21 mouse cellular contexts compared by ENCODE assay signal in genomic region chr11:44716928-44717327, GRCm38 (mm10).
DNase-seq lines count a peak whose midpoint lies in the region; ATAC-seq and TF ChIP-seq lines count a peak whose summit lies in the region.
"Had no signal": no experiment of that assay in that cellular context is flagged by ENCODE, and none has a peak within 500 bp of the region (broad histone marks: within the 10 kb centered on the region; RNA-seq: fewer than 3 reads in every experiment).

No protein-coding gene starts in this region.

- no peak for TF ChIP-seq CTCF in heart, adult 2 months (IDR thresholded peaks at IDR 0.05)
- no peak for TF ChIP-seq CTCF in lung, postnatal 0 days (IDR thresholded peaks at IDR 0.05)

- H3K79me2 ChIP-seq in heart, adult 2 months (replicated peaks; ENCODE audit: control insufficient read depth, insufficient read depth, low read length), result no peaks in the 10 kb centered on the region

- no peaks in the 10 kb centered on the region for H3K9me3 ChIP-seq in kidney, embryonic 14.5 days (ENCODE audit: control insufficient read depth, low read length)
- no peaks in the 10 kb centered on the region for H3K9me3 ChIP-seq in lung, postnatal 0 days (ENCODE audit: low read length)
- H3K9me3 ChIP-seq: forebrain, embryonic 13.5 days; G1E; limb, embryonic 15.5 days had no signal

- no peak overlapping the region for H3K4me3 ChIP-seq in heart, adult 2 months
- H3K4me3 ChIP-seq in kidney, embryonic 14.5 days (ENCODE audit: low read length), result no peak overlapping the region
- no peak overlapping the region for H3K4me3 ChIP-seq in lung, postnatal 0 days (ENCODE audit: low read depth, low read length)
- H3K4me3 ChIP-seq: forebrain, embryonic 13.5 days; limb, embryonic 15.5 days had no signal

- no peaks in the 10 kb centered on the region for H3K27me3 ChIP-seq in heart, adult 2 months (ENCODE audit: control insufficient read depth, insufficient read depth, low read length)
- H3K27me3 ChIP-seq in kidney, embryonic 14.5 days (ENCODE audit: control insufficient read depth, insufficient read depth, low read length), result no peaks in the 10 kb centered on the region
- no peaks in the 10 kb centered on the region for H3K27me3 ChIP-seq in lung, postnatal 0 days (replicated peaks; ENCODE audit: insufficient read depth, low read length)
- H3K27me3 ChIP-seq: limb, embryonic 15.5 days had no signal

- 41% methylated on average over 6 of the region's 6 CpGs for WGBS in heart, adult 2 months
- 61% methylated on average over 6 of the region's 6 CpGs for WGBS in kidney, embryonic 14.5 days
- WGBS in lung, postnatal 0 days, result 43% methylated on average over 6 of the region's 6 CpGs

- TF ChIP-seq POLR2A in heart, adult 2 months (IDR thresholded peaks at IDR 0.05; ENCODE audit: insufficient read depth, low read depth, low read length), result no peak

- H3K9ac ChIP-seq in heart, adult 2 months (ENCODE audit: low read depth, low read length), result no peak overlapping the region
- no peak overlapping the region for H3K9ac ChIP-seq in kidney, embryonic 14.5 days (ENCODE audit: low read depth, low read length)
- no peak overlapping the region for H3K9ac ChIP-seq in lung, postnatal 0 days (replicated peaks; ENCODE audit: low read depth)
- H3K9ac ChIP-seq: forebrain, embryonic 13.5 days; limb, embryonic 15.5 days; liver, embryonic 14.5 days had no signal

- no peak for ATAC-seq in kidney, embryonic 14.5 days (ENCODE audit: low FRiP score, low TSS enrichment)
- peak; percentile 55; the same call in 1 of the 2 replicates for ATAC-seq in lung, postnatal 0 days
- ATAC-seq: forebrain, embryonic 13.5 days; hindbrain, postnatal 0 days; intestine, embryonic 16.5 days had no signal

- no peak for DNase-seq in heart, adult 2 months
- DNase-seq in heart, postnatal 4 days, result no peak
- DNase-seq in kidney, adult 8-10 months, result peak; percentile 22 to 46
- DNase-seq in lung, postnatal 0 days (ENCODE audit: low spot score), result peak; percentile 44
- no peak for DNase-seq in lung, postnatal 4 days
- DNase-seq in kidney, postnatal 36 days, result peak; percentile 48 to 69
- no peak for DNase-seq in layer of hippocampus, adult 11-12 months (ENCODE audit: low spot score)
- DNase-seq: adrenal gland, postnatal 14 days; cerebellum, adult 8-10 months; cerebellum, postnatal 36 days; midbrain, embryonic 14.5 days; thymus, adult 2 months; thymus, postnatal 4 days had no signal

- H3K4me2 ChIP-seq in kidney, embryonic 14.5 days (replicated peaks; ENCODE audit: low read depth, low read length), result no peak overlapping the region
- H3K4me2 ChIP-seq in lung, postnatal 0 days (replicated peaks; ENCODE audit: low read depth, low read length), result no peak overlapping the region
- H3K4me2 ChIP-seq: forebrain, embryonic 13.5 days; limb, embryonic 15.5 days had no signal

- intact Hi-C loops in heart, adult 2 months (cut with DNase I), result loop anchor here (2.0 kb wide), 1 partner anchor 24 kb away; no protein-coding TSS in a partner anchor

- peaks cover 14% of the 10 kb centered on the region for H3K36me3 ChIP-seq in heart, adult 2 months (ENCODE audit: control insufficient read depth, insufficient read depth, low read length)
- no peaks in the 10 kb centered on the region for H3K36me3 ChIP-seq in kidney, embryonic 14.5 days (ENCODE audit: control insufficient read depth, insufficient read depth, low read length)
- H3K36me3 ChIP-seq in lung, postnatal 0 days (ENCODE audit: insufficient read depth, low read length), result no peaks in the 10 kb centered on the region
- H3K36me3 ChIP-seq: G1E; limb, embryonic 15.5 days had no signal

- no peak for TF ChIP-seq EP300 in heart, adult 2 months (IDR thresholded peaks at IDR 0.05; ENCODE audit: insufficient read depth, low read depth, low read length)
- peak; percentile 33; the same call in 1 of the 2 replicates for TF ChIP-seq EP300 in lung, postnatal 0 days (IDR thresholded peaks at IDR 0.05)

- H3K27ac ChIP-seq in heart, adult 2 months, result peak overlapping the region; percentile 70
- H3K27ac ChIP-seq in kidney, embryonic 14.5 days (ENCODE audit: low read depth, low read length), result no peak overlapping the region
- no peak overlapping the region for H3K27ac ChIP-seq in lung, postnatal 0 days (ENCODE audit: low read length)
- H3K27ac ChIP-seq: forebrain, embryonic 13.5 days; hindbrain, postnatal 0 days; limb, embryonic 15.5 days; liver, embryonic 14.5 days; stomach, postnatal 0 days had no signal

- H3K4me1 ChIP-seq in heart, adult 2 months (ENCODE audit: control insufficient read depth, insufficient read depth, low read length), result peaks cover 11% of the 10 kb centered on the region
- H3K4me1 ChIP-seq in kidney, embryonic 14.5 days (ENCODE audit: control insufficient read depth, insufficient read depth, low read length), result no peaks in the 10 kb centered on the region; the same call in 1 of the 2 replicates
- no peaks in the 10 kb centered on the region; the same call in 1 of the 2 replicates for H3K4me1 ChIP-seq in lung, postnatal 0 days (ENCODE audit: insufficient read depth, low read depth, low read length)
- H3K4me1 ChIP-seq: forebrain, embryonic 13.5 days had no signal

Comparison
In these comparisons a context has a peak if more than half of its experiments do, and no peak if none do; other contexts are left out.
1. DNase-seq: peak in kidney, adult 8-10 months (2 of 2), lung, postnatal 0 days (single experiment) and kidney, postnatal 36 days (2 of 2); none in heart, adult 2 months (0 of 2), heart, postnatal 4 days (single experiment), lung, postnatal 4 days (0 of 2) and layer of hippocampus, adult 11-12 months (single experiment).